Mouse (Mus musculus): ENCODE data around the gene Aipl1. TPM values are rescaled to one million over a fixed set of nuclear protein-coding genes. Genes with fewer than 3 reads are reported as not detected.

Gene Aipl1
- total RNA-seq (2012; rRNA removed) (0.29 and 0.93 TPM in 2 replicates), total RNA-seq (2014; rRNA removed) (0.81 and 0.90 TPM in 2 replicates), polyA plus RNA-seq (2012; ENCODE audit: insufficient read length, low read depth) (0.71 and 1.0 TPM in 2 replicates)

- no peak for TF ChIP-seq ELF1 (IDR thresholded peaks at IDR 0.05; ENCODE audit: low read depth, low read length)
- TF ChIP-seq HCFC1 (IDR thresholded peaks at IDR 0.05; ENCODE audit: low read depth, low read length) = no peak
- TF ChIP-seq NRF1 (IDR thresholded peaks at IDR 0.05; ENCODE audit: low read depth, low read length) = no peak
- no peak for TF ChIP-seq JUN (IDR thresholded peaks at IDR 0.05; ENCODE audit: insufficient read depth, low read depth, low read length)
- no peak for TF ChIP-seq MAZ (IDR thresholded peaks at IDR 0.05; ENCODE audit: low read depth, low read length)
- no peak for TF ChIP-seq MAX (IDR thresholded peaks at IDR 0.05; ENCODE audit: low read length)
- TF ChIP-seq KAT2A (IDR thresholded peaks at IDR 0.05; ENCODE audit: insufficient replicate concordance, low read length) = no peak
- TF ChIP-seq MYC (IDR thresholded peaks at IDR 0.05; ENCODE audit: low read depth, low read length) = no peak
- TF ChIP-seq NELFE (IDR thresholded peaks at IDR 0.05; ENCODE audit: low read depth, low read length) = no peak
- no peak for TF ChIP-seq ZMIZ1 (IDR thresholded peaks at IDR 0.05; ENCODE audit: low read depth, low read length)
- TF ChIP-seq RAD21 (IDR thresholded peaks at IDR 0.05; ENCODE audit: low read depth, low read length) = no peak
- no peak for TF ChIP-seq JUND (conservative IDR thresholded peaks at IDR 0.05; ENCODE audit: low read depth, low read length)
- TF ChIP-seq SIN3A (IDR thresholded peaks at IDR 0.05; ENCODE audit: low read length) = no peak
- no peak for TF ChIP-seq USF1 (IDR thresholded peaks at IDR 0.05; ENCODE audit: low read depth, low read length)
- in situ Hi-C loops (cut with MboI; ENCODE audit: low pct_ligation_motif_present, low pct_unique_long_range_greater_than_20kb, low sequenced_read_pairs) = loop anchor here (5.0 to 25.0 kb wide), 2 partner anchors 475 to 700 kb away; no protein-coding TSS in a partner anchor
Observed at GRCm38 (mm10) chr11:72037409-72037808, at the start of gene Aipl1. Gene Aipl1 (minus strand): TSS chr11:72037509.

GRCm38 (mm10) chr11:72086251-72087046 is 49.1 kb upstream of the Aipl1 start:
- H3K9me3 ChIP-seq (replicated peaks; ENCODE audit: low read length) = no peaks in the 10 kb centered on the region
- TF ChIP-seq MEF2A (IDR thresholded peaks at IDR 0.05; ENCODE audit: borderline replicate concordance, low read depth, low read length) (peak; percentile 41; the same call in 1 of the 2 replicates), RAD21 (IDR thresholded peaks at IDR 0.05; ENCODE audit: low read depth, low read length) (no peak), ETS1 (conservative IDR thresholded peaks at IDR 0.05; ENCODE audit: low read depth, low read length) (no peak)
- peaks cover 18% of the 10 kb centered on the region for H3K27me3 ChIP-seq (replicated peaks)
- dilution Hi-C loops (cut with MboI; ENCODE audit: extremely low pct_ligation_motif_present, extremely low pct_unique_long_range_greater_than_20kb, low sequenced_read_pairs) = no loop called here
- no peaks in the 10 kb centered on the region for H3K79me2 ChIP-seq (replicated peaks; ENCODE audit: control insufficient read depth, extremely low read depth, insufficient read depth, poor library complexity, severe bottlenecking)
- H3K4me1 ChIP-seq (ENCODE audit: control insufficient read depth in 1 of 2, insufficient read depth in 2 of 2) = peaks cover 6 to 24% of the 10 kb centered on the region in 2 experiments
- H3K36me3 ChIP-seq (replicated peaks in 1 of 2; ENCODE audit: control insufficient read depth in 1 of 2, insufficient read depth in 1 of 2, low read length in 1 of 2) = no peaks in the 10 kb centered on the region
- no peak for DNase-seq (ENCODE audit: extremely low read depth)
- H3K4me2 ChIP-seq (ENCODE audit: insufficient read depth, low read depth, poor library complexity, severe bottlenecking) = no peak overlapping the region
- no peak overlapping the region for H3K4me3 ChIP-seq (replicated peaks in 1 of 3; ENCODE audit: low read depth in 2 of 3, low read length in 2 of 3, poor library complexity in 1 of 3)
- no peak overlapping the region for H3K27ac ChIP-seq (ENCODE audit: insufficient read depth, low read depth)
- in situ Hi-C loops (cut with MboI; ENCODE audit: low pct_ligation_motif_present, low pct_unique_long_range_greater_than_20kb, low sequenced_read_pairs) = no loop called here
- no peak overlapping the region for H3K9ac ChIP-seq (ENCODE audit: insufficient read depth, low read depth)

More at GRCm38 (mm10) chr11:72037409-72037808, at the start of gene Aipl1:
- dilution Hi-C loops (cut with MboI; ENCODE audit: extremely low pct_ligation_motif_present, extremely low pct_unique_long_range_greater_than_20kb, low sequenced_read_pairs) = no loop called here
- H3K9ac ChIP-seq (ENCODE audit: insufficient read depth, low read depth) = no peak within 1 kb of the TSS
- peaks cover 16% of the 10 kb centered on the region for H3K27me3 ChIP-seq (replicated peaks)
- no peaks in the 10 kb centered on the region for H3K36me3 ChIP-seq (replicated peaks in 1 of 2; ENCODE audit: control insufficient read depth in 1 of 2, insufficient read depth in 1 of 2, low read length in 1 of 2)
- no peak within 1 kb of the TSS for H3K27ac ChIP-seq (ENCODE audit: insufficient read depth, low read depth)
- no peak for DNase-seq (ENCODE audit: extremely low read depth)
- no peaks in the 10 kb centered on the region for H3K79me2 ChIP-seq (replicated peaks; ENCODE audit: control insufficient read depth, extremely low read depth, insufficient read depth, poor library complexity, severe bottlenecking)
- H3K9me3 ChIP-seq (replicated peaks; ENCODE audit: low read length) = no peaks in the 10 kb centered on the region
- H3K4me1 ChIP-seq (ENCODE audit: control insufficient read depth in 1 of 2, insufficient read depth in 2 of 2) = peaks cover 7 to 20% of the 10 kb centered on the region in 2 experiments
- H3K4me3 ChIP-seq (replicated peaks in 1 of 3; ENCODE audit: low read depth in 2 of 3, low read length in 2 of 3, poor library complexity in 1 of 3) = no peak within 1 kb of the TSS
- H3K4me2 ChIP-seq (ENCODE audit: insufficient read depth, low read depth, poor library complexity, severe bottlenecking) = no peak within 1 kb of the TSS

Data from CH12.LX (cell line).